Mouse (Mus musculus): Measurements from ENCODE around the gene Prmt8. TPM values are rescaled to one million over a fixed set of nuclear protein-coding genes. Genes with fewer than 3 reads are reported as not detected.

Prmt8 gene
- polyA plus RNA-seq, 1 experiment = 0.22 TPM

GRCm38 (mm10) chr6:127765573-127765972 lies 3.7 kb downstream of the Prmt8 start:
- Histone ChIP-seq H3K9me3 (replicated peaks; ENCODE audit: control insufficient read depth, insufficient read depth, low read length, poor library complexity, severe bottlenecking) (no peaks in the 10 kb centered on the region), H3K4me3 (ENCODE audit: low read depth, low read length) (no peak overlapping the region), H3K4me1 (ENCODE audit: control insufficient read depth, insufficient read depth, low read length) (no peaks in the 10 kb centered on the region), H3K27me3 (ENCODE audit: control insufficient read depth, insufficient read depth, low read length, poor library complexity, severe bottlenecking) (peaks cover 9% of the 10 kb centered on the region), H3K27ac (ENCODE audit: insufficient read depth, low read length) (no peak overlapping the region), H3K36me3 (ENCODE audit: control insufficient read depth, insufficient read depth, low read length, poor library complexity, severe bottlenecking) (no peaks in the 10 kb centered on the region), H3K9ac (ENCODE audit: low read depth, poor library complexity, severe bottlenecking) (no peak overlapping the region)
- TF ChIP-seq CTCF (IDR thresholded peaks at IDR 0.05; ENCODE audit: low read depth, low read length) (no peak), EP300 (IDR thresholded peaks at IDR 0.05; ENCODE audit: insufficient read depth, low read depth, low read length) (no peak), POLR2A (IDR thresholded peaks at IDR 0.05; ENCODE audit: insufficient read depth, low read length) (no peak)

- Histone ChIP-seq H3K9ac (ENCODE audit: low read depth, poor library complexity, severe bottlenecking) (no peak overlapping the region), H3K27me3 (ENCODE audit: control insufficient read depth, insufficient read depth, low read length, poor library complexity, severe bottlenecking) (no peaks in the 10 kb centered on the region), H3K4me1 (ENCODE audit: control insufficient read depth, insufficient read depth, low read length) (no peaks in the 10 kb centered on the region), H3K4me3 (ENCODE audit: low read depth, low read length) (no peak overlapping the region), H3K9me3 (replicated peaks; ENCODE audit: control insufficient read depth, insufficient read depth, low read length, poor library complexity, severe bottlenecking) (no peaks in the 10 kb centered on the region), H3K27ac (ENCODE audit: insufficient read depth, low read length) (no peak overlapping the region), H3K36me3 (ENCODE audit: control insufficient read depth, insufficient read depth, low read length, poor library complexity, severe bottlenecking) (no peaks in the 10 kb centered on the region)
- TF ChIP-seq EP300 (IDR thresholded peaks at IDR 0.05; ENCODE audit: insufficient read depth, low read depth, low read length) (no peak), CTCF (IDR thresholded peaks at IDR 0.05; ENCODE audit: low read depth, low read length) (no peak), POLR2A (IDR thresholded peaks at IDR 0.05; ENCODE audit: insufficient read depth, low read length) (no peak)
These were observed 11.0 kb downstream of the Prmt8 start for GRCm38 (mm10) chr6:127758264-127758663.

GRCm38 (mm10) chr6:127757667-127758167 lies 11.6 kb downstream of the Prmt8 start:
- Histone ChIP-seq H3K4me1 (ENCODE audit: control insufficient read depth, insufficient read depth, low read length) (no peaks in the 10 kb centered on the region), H3K9me3 (replicated peaks; ENCODE audit: control insufficient read depth, insufficient read depth, low read length, poor library complexity, severe bottlenecking) (no peaks in the 10 kb centered on the region), H3K27me3 (ENCODE audit: control insufficient read depth, insufficient read depth, low read length, poor library complexity, severe bottlenecking) (no peaks in the 10 kb centered on the region), H3K4me3 (ENCODE audit: low read depth, low read length) (no peak overlapping the region), H3K27ac (ENCODE audit: insufficient read depth, low read length) (no peak overlapping the region), H3K9ac (ENCODE audit: low read depth, poor library complexity, severe bottlenecking) (no peak overlapping the region), H3K36me3 (ENCODE audit: control insufficient read depth, insufficient read depth, low read length, poor library complexity, severe bottlenecking) (no peaks in the 10 kb centered on the region)
- TF ChIP-seq CTCF (IDR thresholded peaks at IDR 0.05; ENCODE audit: low read depth, low read length) = no peak

- no peaks in the 10 kb centered on the region for H3K27me3 ChIP-seq (ENCODE audit: control insufficient read depth, insufficient read depth, low read length, poor library complexity, severe bottlenecking)
- H3K9me3 ChIP-seq (replicated peaks; ENCODE audit: control insufficient read depth, insufficient read depth, low read length, poor library complexity, severe bottlenecking) = no peaks in the 10 kb centered on the region
- H3K36me3 ChIP-seq (ENCODE audit: control insufficient read depth, insufficient read depth, low read length, poor library complexity, severe bottlenecking) = no peaks in the 10 kb centered on the region
- no peak overlapping the region for H3K4me3 ChIP-seq (ENCODE audit: low read depth, low read length)
- no peaks in the 10 kb centered on the region for H3K4me1 ChIP-seq (ENCODE audit: control insufficient read depth, insufficient read depth, low read length)
- H3K9ac ChIP-seq (ENCODE audit: low read depth, poor library complexity, severe bottlenecking) = no peak overlapping the region
- no peak overlapping the region for H3K27ac ChIP-seq (ENCODE audit: insufficient read depth, low read length)
- no peak for TF ChIP-seq POLR2A (IDR thresholded peaks at IDR 0.05; ENCODE audit: insufficient read depth, low read length)
- no peak for TF ChIP-seq EP300 (IDR thresholded peaks at IDR 0.05; ENCODE audit: insufficient read depth, low read depth, low read length)
- TF ChIP-seq CTCF (IDR thresholded peaks at IDR 0.05; ENCODE audit: low read depth, low read length) = no peak
These were observed 12.4 kb downstream of the Prmt8 start for GRCm38 (mm10) chr6:127756856-127757255.

GRCm38 (mm10) chr6:127753228-127753627 lies 16.0 kb downstream of the Prmt8 start:
- Histone ChIP-seq H3K4me1 (ENCODE audit: control insufficient read depth, insufficient read depth, low read length) (no peaks in the 10 kb centered on the region), H3K4me3 (ENCODE audit: low read depth, low read length) (no peak overlapping the region), H3K36me3 (ENCODE audit: control insufficient read depth, insufficient read depth, low read length, poor library complexity, severe bottlenecking) (no peaks in the 10 kb centered on the region), H3K9me3 (replicated peaks; ENCODE audit: control insufficient read depth, insufficient read depth, low read length, poor library complexity, severe bottlenecking) (no peaks in the 10 kb centered on the region), H3K9ac (ENCODE audit: low read depth, poor library complexity, severe bottlenecking) (no peak overlapping the region), H3K27ac (ENCODE audit: insufficient read depth, low read length) (no peak overlapping the region), H3K27me3 (ENCODE audit: control insufficient read depth, insufficient read depth, low read length, poor library complexity, severe bottlenecking) (no peaks in the 10 kb centered on the region)
- TF ChIP-seq POLR2A (IDR thresholded peaks at IDR 0.05; ENCODE audit: insufficient read depth, low read length) (no peak), EP300 (IDR thresholded peaks at IDR 0.05; ENCODE audit: insufficient read depth, low read depth, low read length) (no peak), CTCF (IDR thresholded peaks at IDR 0.05; ENCODE audit: low read depth, low read length) (no peak)

DNA sequence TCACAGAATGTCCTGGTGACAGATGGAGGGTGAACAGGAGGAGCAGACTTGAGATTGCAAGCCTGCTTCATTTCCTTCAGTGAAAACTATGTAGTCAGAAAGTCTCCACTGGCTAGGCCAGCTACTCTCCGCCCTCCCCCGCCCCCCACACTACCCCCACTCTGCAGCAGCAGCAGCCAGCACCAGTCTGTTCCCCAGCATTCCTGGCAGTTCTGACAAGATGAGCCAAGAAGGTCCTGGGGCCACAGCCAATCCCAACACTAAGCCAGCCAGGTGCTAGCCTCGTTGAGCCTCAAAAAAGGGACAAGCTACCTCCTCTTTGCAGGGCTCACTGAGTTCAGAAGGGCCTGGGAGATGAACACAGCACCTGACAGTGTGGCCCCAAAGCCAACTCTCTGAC lies 16.6 kb downstream of the Prmt8 start:
- Histone ChIP-seq H3K27ac (ENCODE audit: insufficient read depth, low read length) (no peak overlapping the region), H3K4me3 (ENCODE audit: low read depth, low read length) (no peak overlapping the region), H3K36me3 (ENCODE audit: control insufficient read depth, insufficient read depth, low read length, poor library complexity, severe bottlenecking) (no peaks in the 10 kb centered on the region), H3K9me3 (replicated peaks; ENCODE audit: control insufficient read depth, insufficient read depth, low read length, poor library complexity, severe bottlenecking) (no peaks in the 10 kb centered on the region), H3K4me1 (ENCODE audit: control insufficient read depth, insufficient read depth, low read length) (no peaks in the 10 kb centered on the region), H3K9ac (ENCODE audit: low read depth, poor library complexity, severe bottlenecking) (no peak overlapping the region), H3K27me3 (ENCODE audit: control insufficient read depth, insufficient read depth, low read length, poor library complexity, severe bottlenecking) (no peaks in the 10 kb centered on the region)
- TF ChIP-seq POLR2A (IDR thresholded peaks at IDR 0.05; ENCODE audit: insufficient read depth, low read length) = no peak
- no peak for TF ChIP-seq CTCF (IDR thresholded peaks at IDR 0.05; ENCODE audit: low read depth, low read length)
- TF ChIP-seq EP300 (IDR thresholded peaks at IDR 0.05; ENCODE audit: insufficient read depth, low read depth, low read length) = no peak

Measured in ES-Bruce4 (cell line).